Mouse (Mus musculus) megakaryocyte, embryonic 14.5 days (primary cell): ENCODE results near the gene Tiparp.

Experiments used
- FLI1 ChIP-seq: IDR thresholded peaks from 2 replicates; pipeline ENCODE4 v1.6.1; 2012; ENCODE audit warnings: low read length, inconsistent platforms, mixed read lengths
- GATA1 ChIP-seq: IDR thresholded peaks from 3 replicates; pipeline ENCODE4 v1.6.1; 2012; ENCODE audit warnings: mixed read lengths, low read length, inconsistent platforms, borderline replicate concordance

DNA sequence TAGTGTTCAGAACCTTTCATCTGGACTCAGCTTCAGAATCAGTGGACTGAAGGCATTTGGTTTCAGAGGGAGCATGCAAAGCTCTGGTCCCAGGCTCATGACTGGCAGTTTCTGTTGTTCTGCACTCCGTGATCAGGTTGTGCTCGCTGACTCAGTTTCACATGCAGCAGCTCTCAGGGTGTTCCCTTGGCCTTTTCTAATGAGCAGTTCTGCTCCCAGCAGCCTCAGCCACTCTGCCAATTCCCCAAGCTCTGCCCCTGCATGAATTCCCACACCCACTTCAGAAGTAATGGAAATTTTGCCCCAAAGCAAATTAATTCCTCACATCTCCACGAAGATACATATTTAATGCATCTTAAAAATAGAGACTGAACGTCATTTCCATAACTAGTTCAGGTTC is 30.5 kb downstream of the Tiparp start:
- no peak for TF ChIP-seq GATA1
- no peak for TF ChIP-seq FLI1
